ENCODE assay signal across 12 mouse cellular contexts in genomic region chr3:34569998-34570397, GRCm38 (mm10).
A peak's percentile ranks its signal among the peaks of the same experiment; 100 is the strongest.
DNase-seq lines count a peak whose midpoint lies in the region; ATAC-seq and TF ChIP-seq lines count a peak whose summit lies in the region.
"Had no signal": no experiment of that assay in that cellular context is flagged by ENCODE, and none has a peak within 500 bp of the region (broad histone marks: within the 10 kb centered on the region; RNA-seq: fewer than 3 reads in every experiment).

No protein-coding gene starts in this region.

- H3K4me3 ChIP-seq in forebrain, embryonic 11.5 days (ENCODE audit: low read depth, low read length) = no peak overlapping the region
- H3K4me3 ChIP-seq in forebrain, embryonic 12.5 days (replicated peaks) = no peak overlapping the region
- H3K4me3 ChIP-seq in C2C12 (ENCODE audit: insufficient read depth, poor library complexity, severe bottlenecking) = no peak overlapping the region
- no peak overlapping the region for H3K4me3 ChIP-seq in kidney, embryonic 15.5 days (replicated peaks)

- ATAC-seq in forebrain, embryonic 11.5 days (replicated peaks; ENCODE audit: low FRiP score) = no peak
- ATAC-seq in forebrain, embryonic 12.5 days (ENCODE audit: low FRiP score) = no peak
- no peak for ATAC-seq in kidney, embryonic 15.5 days (replicated peaks; ENCODE audit: low FRiP score)
- no peak for ATAC-seq in cerebellum, adult (ENCODE audit: insufficient number of reproducible peaks, low FRiP score, low TSS enrichment)

- intact Hi-C loops in heart, postnatal 10 days (cut with DNase I) = no loop called here

- 85% methylated on average over 10 of the region's 10 CpGs for WGBS in forebrain, embryonic 11.5 days
- 84% methylated on average over 10 of the region's 10 CpGs for WGBS in forebrain, embryonic 12.5 days
- WGBS in kidney, embryonic 15.5 days = 77% methylated on average over 10 of the region's 10 CpGs

- no peak for TF ChIP-seq CTCF in C2C12 (IDR thresholded peaks at IDR 0.05; ENCODE audit: control insufficient read depth, insufficient read depth, insufficient read length)

- H3K4me1 ChIP-seq in forebrain, embryonic 11.5 days (replicated peaks; ENCODE audit: control insufficient read depth, insufficient read depth, low read length) = peaks cover 15% of the 10 kb centered on the region; the same call in 1 of the 2 replicates
- H3K4me1 ChIP-seq in forebrain, embryonic 12.5 days = peaks cover 68% of the 10 kb centered on the region
- H3K4me1 ChIP-seq in kidney, embryonic 15.5 days = no peaks in the 10 kb centered on the region

- H3ac ChIP-seq in C2C12 (ENCODE audit: control insufficient read depth, insufficient read length, low read depth) = no peak overlapping the region

- no peak overlapping the region for H3K9ac ChIP-seq in forebrain, embryonic 11.5 days (ENCODE audit: low read length)
- no peak overlapping the region for H3K9ac ChIP-seq in forebrain, embryonic 12.5 days
- H3K9ac ChIP-seq in kidney, embryonic 15.5 days = no peak overlapping the region
- H3K9ac ChIP-seq: liver, embryonic 14.5 days had no signal

- peak; percentile 52 for DNase-seq in forebrain, embryonic 11.5 days (ENCODE audit: low spot score)
- peak; percentile 66 for DNase-seq in gastrocnemius, adult 18-20 months (ENCODE audit: low spot score)
- DNase-seq in heart, postnatal 10 days = peak; percentile 48
- no peak for DNase-seq in MN1 (ENCODE audit: low spot score)
- DNase-seq: B cell, adult 2 months; cerebellum, adult 11-12 months; midbrain, embryonic 14.5 days had no signal

- H3K36me3 ChIP-seq in forebrain, embryonic 11.5 days (ENCODE audit: control insufficient read depth, insufficient read depth, low read length) = no peaks in the 10 kb centered on the region
- 0 out of 2 replicates have a peak, but pooled peaks cover 4% of the 10 kb centered on the region for H3K36me3 ChIP-seq in forebrain, embryonic 12.5 days (replicated peaks)
- no peaks in the 10 kb centered on the region for H3K36me3 ChIP-seq in C2C12 (ENCODE audit: control insufficient read depth, insufficient read depth)
- H3K36me3 ChIP-seq in kidney, embryonic 15.5 days = no peaks in the 10 kb centered on the region

- H3K79me3 ChIP-seq in C2C12 (ENCODE audit: low read depth) = no peaks in the 10 kb centered on the region

- no peaks in the 10 kb centered on the region for H3K9me3 ChIP-seq in forebrain, embryonic 11.5 days (ENCODE audit: control insufficient read depth, low read length)
- no peaks in the 10 kb centered on the region for H3K9me3 ChIP-seq in forebrain, embryonic 12.5 days
- no peaks in the 10 kb centered on the region for H3K9me3 ChIP-seq in kidney, embryonic 15.5 days (replicated peaks)

- H3K27me3 ChIP-seq in forebrain, embryonic 11.5 days (ENCODE audit: control insufficient read depth, insufficient read depth, low read length) = no peaks in the 10 kb centered on the region
- H3K27me3 ChIP-seq in forebrain, embryonic 12.5 days = peaks cover 7% of the 10 kb centered on the region
- H3K27me3 ChIP-seq in C2C12 (ENCODE audit: control insufficient read depth, insufficient read depth, insufficient read length) = no peaks in the 10 kb centered on the region
- no peaks in the 10 kb centered on the region for H3K27me3 ChIP-seq in kidney, embryonic 15.5 days

- H3K4me2 ChIP-seq in forebrain, embryonic 11.5 days (ENCODE audit: low read depth, low read length, severe bottlenecking) = no peak overlapping the region
- H3K4me2 ChIP-seq in forebrain, embryonic 12.5 days = no peak overlapping the region
- no peak overlapping the region for H3K4me2 ChIP-seq in kidney, embryonic 15.5 days

- no peaks in the 10 kb centered on the region for H3K79me2 ChIP-seq in C2C12 (ENCODE audit: control insufficient read depth, insufficient read depth)

- H3K27ac ChIP-seq in forebrain, embryonic 11.5 days (ENCODE audit: low read depth, low read length) = no peak overlapping the region
- no peak overlapping the region for H3K27ac ChIP-seq in forebrain, embryonic 12.5 days
- no peak overlapping the region for H3K27ac ChIP-seq in kidney, embryonic 15.5 days
- H3K27ac ChIP-seq: liver, embryonic 14.5 days had no signal

TF ChIP-seq in C2C12, 6 proteins besides CTCF, POLR2A, EP300 and RAD21:
- TF ChIP-seq USF1 (IDR thresholded peaks at IDR 0.05; ENCODE audit: low read depth) (peak; percentile 71), MYOD1 (IDR thresholded peaks at IDR 0.05; ENCODE audit: control insufficient read depth, insufficient read length, low read depth) (no peak)
